Mouse (Mus musculus): ENCODE data around the gene Dapk2.
A peak's percentile ranks its signal among the peaks of the same experiment; 100 is the strongest.
"Not testable (repeated sequence)": the region's sequence is repeated elsewhere in the genome, so short reads cannot be mapped to it uniquely, and the experiment has no call there.

Dapk2 gene

DNA sequence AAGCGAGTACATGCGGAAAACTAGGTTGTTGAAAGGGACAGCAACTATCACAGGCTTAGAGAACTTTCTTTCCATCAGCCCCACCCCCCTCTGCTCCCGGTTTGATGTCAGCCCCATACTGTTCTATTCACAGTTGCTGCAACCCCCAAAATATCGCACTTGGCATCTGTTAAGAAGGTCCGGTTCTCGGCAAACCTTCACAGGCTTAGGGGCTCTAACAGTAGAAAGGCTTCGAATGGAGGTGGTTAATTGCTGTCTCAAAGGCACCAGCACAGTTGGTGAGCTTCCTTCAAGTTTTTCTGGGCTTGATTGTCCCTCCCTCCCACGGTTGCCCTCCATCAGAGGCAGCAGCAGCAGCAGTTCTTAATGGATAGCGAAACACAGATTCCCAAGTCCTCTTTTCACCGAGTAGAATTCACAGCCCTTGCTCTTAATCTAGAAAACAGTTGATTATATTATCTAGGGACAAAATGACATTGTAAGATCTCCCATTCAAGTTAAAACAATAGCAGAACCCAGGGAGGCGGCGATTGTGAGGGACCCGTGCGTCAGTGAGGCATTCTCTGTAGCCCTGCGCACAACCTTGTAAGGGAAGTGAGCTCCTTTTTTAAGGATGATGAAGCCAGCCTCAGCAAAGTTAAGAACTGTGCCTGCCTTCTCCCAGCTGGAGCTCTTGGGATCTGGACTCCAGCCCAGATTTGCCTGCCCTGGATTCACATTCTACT lies 117.4 kb downstream of the Dapk2 start:
- DNase-seq (ENCODE audit: low spot score) = peak; percentile 18

DNA sequence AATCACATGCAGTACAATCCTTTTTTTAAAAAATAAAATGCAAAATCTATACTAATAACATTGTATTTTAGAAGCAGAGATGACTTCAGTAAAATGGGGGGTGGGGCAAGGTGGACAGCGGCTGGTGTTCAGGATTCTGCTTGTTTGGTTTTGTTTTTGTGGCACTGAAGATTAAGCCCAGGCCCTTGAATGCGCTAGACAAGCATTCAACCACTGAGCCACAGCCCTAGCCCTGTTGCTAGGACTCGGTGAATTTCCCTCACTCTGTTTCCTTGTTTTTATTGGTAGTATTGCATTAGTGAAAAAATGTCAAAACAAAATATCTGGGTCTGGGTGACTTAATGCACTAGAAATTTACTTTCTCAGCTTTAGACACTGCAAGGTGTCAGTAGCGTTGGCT lies 118.0 kb downstream of the Dapk2 start:
- DNase-seq (ENCODE audit: low spot score) = no peak

- peak; percentile 56 for DNase-seq (ENCODE audit: low spot score)
Measured at GRCm38 (mm10) chr9:66276697-66277385, 118.8 kb downstream of the Dapk2 start.

DNA sequence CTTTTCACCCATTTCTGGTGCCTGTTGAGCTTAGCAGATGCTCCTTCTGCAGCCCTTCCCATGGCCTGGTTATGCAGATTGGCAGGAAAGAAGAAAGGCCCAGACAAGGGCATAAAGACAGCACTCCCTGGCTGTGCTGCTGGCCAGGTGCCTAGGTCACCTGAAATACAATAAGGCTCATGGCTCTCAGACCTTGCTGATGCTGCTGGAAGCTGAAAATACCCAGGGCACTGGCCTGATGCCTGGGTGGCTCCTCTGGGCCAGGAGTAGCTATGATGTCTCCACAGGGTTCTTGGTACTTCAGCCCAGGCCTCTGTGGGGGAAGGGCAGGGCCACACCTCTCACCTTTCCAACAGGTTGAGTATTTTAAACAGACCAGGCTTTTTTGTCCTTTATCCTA lies 121.6 kb downstream of the Dapk2 start:
- no peak for DNase-seq (ENCODE audit: low spot score)

- peak; percentile 21 for DNase-seq (ENCODE audit: low spot score)
Measured at GRCm38 (mm10) chr9:66280496-66280895, 122.5 kb downstream of the Dapk2 start.

GRCm38 (mm10) chr9:66281501-66281951 lies 123.5 kb downstream of the Dapk2 start:
- peak; percentile 44 for DNase-seq (ENCODE audit: low spot score)

GRCm38 (mm10) chr9:66282582-66282981 lies 124.6 kb downstream of the Dapk2 start:
- no peak for DNase-seq (ENCODE audit: low spot score)

DNA sequence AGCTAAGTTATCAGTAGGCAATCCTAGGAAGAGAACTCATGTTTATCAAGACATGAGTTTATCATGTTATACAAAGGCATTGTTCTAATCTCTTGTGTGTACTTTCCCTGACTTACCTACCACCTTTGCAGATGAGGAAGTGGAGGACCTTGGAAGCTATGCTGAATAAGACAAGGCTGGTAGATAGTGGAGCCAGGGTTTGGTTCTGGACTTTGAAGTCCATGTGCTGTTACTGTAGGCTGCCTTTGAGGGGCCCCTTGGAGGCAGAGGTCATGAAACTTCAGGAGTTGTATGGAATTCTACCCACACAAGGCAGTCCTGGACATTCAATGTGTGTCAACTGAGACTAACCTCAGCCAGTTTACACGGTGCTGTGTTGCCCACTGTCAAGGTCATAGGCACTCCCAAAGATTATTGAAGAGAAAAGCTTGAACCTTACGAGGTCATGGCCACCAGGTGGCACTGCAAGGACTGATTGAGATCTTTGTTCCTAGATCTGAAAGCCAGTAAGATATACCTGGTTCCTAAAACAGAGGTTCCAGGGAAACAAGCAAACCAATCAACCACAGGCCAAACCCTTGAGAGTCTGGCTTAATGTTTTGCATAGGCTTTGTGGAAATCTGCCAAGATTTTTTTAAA lies 125.7 kb downstream of the Dapk2 start:
- DNase-seq (ENCODE audit: low spot score) = peak; percentile 69

- DNase-seq (ENCODE audit: low spot score) = not testable (repeated sequence)
Measured at GRCm38 (mm10) chr9:66285241-66285640, 127.2 kb downstream of the Dapk2 start.

DNA sequence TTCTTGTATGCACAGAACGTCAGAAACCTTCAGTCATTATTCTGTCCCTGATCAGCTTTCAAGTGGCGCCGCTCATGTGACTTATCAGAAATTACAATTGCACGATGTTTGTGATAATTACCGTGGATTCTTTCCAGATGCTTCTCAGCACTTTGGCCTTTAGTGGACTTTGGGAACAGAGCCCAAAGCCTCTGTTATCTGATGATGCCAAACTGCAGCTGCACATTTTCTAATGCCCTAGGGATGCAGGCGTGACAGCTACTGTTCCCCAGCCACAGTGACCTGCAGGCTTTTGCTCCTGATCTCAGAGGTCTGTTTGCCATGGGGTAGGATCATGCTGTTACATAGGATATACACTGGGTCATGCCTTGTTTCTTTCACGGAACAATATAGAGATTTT lies 127.9 kb downstream of the Dapk2 start:
- DNase-seq (ENCODE audit: low spot score) = no peak

DNA sequence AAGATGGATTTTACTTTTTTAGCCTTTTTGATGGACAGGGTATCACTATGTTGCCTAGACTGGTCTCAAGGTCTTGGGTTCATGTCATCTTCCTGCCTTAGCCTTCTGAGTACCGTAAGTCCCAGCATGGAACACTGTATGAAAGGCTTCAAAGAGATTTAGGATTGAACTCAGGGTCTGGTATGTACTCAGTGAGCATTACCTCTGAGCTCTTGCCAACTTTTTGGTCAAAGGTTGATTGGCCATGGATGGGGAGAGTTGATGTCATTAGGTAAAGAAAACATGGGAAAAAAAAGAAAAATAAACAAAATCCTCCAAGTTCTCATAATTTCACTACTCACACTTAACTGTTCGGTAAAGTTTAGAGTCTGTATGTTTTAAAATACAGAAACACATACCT lies 132.7 kb downstream of the Dapk2 start:
- no peak for DNase-seq (ENCODE audit: low spot score)

DNA sequence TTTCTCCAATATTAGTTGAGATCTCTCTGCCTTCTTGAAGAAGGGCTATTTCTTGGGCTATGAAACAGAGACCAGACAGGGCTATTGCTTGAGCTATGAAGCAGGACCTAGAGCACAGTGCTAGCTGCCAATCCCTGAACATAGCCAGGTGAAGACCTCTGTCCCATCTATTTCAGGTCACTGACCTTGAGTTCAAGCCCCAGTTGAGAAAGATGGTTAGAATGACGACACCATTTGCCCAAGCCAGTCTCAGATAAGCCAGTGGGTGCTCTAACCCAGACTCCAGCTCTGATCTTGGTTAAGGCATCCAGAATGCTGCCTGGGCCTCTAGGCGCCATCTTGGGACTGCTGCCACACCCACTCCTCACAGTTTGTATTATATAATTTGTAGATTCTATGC lies 135.3 kb downstream of the Dapk2 start:
- DNase-seq (ENCODE audit: low spot score) = no peak

DNA sequence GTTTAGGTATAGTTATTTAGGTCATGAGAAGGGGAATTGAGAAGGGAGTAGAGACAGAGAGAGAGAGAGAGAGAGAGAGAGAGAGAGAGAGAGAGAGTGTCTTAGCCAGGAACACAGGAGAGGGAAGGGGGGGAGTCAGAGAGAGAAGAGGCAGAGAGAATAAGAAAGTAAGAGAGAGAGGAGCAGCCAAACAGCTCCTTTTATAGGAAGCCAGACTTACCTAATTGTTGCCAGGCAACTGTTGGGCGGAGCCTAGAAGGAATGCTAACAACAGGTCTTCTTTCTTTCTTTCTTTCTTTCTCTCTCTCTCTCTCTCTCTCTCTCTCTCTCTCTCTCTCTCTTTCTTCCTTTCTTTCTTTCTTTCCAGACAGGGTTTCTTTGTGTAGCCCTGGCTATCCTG lies 136.2 kb downstream of the Dapk2 start:
- DNase-seq (ENCODE audit: low spot score) = no peak

DNA sequence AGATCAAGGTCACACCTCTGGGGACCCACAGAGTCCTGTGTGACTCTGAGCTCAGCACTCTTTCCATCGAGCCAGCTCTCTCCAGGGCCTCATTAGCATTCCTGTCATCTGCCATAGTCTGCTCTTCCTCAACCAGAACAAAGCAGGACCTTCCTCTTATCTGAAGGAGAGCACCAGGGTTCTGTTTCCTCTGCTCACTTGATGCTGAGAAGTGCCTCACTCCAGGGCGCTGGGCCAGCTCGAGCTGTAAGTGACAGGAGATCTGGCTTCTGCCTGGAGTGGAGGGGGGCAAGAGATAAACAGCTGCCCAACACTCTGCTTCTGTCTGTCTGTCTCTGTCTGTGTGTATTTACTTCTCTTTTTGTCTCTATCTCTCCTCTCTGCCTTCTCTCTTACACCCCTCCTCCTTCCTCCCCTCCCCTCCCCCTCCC lies 137.0 kb downstream of the Dapk2 start:
- no peak for DNase-seq (ENCODE audit: low spot score)

GRCm38 (mm10) chr9:66295577-66296120 lies 137.6 kb downstream of the Dapk2 start:
- no peak for DNase-seq (ENCODE audit: low spot score)

- DNase-seq (ENCODE audit: low spot score) = no peak
Measured at GRCm38 (mm10) chr9:66298783-66299182, 140.8 kb downstream of the Dapk2 start.

DNA sequence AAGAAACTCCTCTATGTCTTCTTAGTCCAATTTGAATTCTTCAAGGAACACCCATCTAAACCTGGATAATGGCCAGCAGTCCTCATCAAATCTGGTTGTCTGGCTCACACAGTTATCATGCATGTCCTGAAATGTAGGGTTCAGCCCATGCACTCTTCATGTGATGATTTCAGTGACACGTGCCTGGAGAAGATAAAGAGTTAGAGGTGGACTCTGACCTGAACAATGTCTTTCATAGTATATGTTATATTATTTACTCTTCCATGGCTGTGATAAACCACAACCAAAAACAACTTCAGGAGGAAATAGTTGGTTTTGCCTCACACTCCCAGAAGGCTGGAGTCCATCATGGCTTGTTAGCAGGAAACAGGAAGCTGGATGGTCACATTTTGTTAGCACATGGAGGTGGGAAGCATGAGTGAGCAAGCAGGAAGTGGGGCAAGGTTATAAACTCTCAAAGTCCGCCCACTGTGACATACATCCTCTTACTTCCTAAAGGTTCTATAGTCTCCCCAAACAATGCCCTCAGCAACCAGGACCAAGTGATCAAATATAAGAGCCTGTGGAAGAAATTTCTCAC lies 142.5 kb downstream of the Dapk2 start:
- no peak for DNase-seq (ENCODE audit: low spot score)

GRCm38 (mm10) chr9:66304320-66305090 lies 146.5 kb downstream of the Dapk2 start:
- DNase-seq (ENCODE audit: low spot score) = no peak

GRCm38 (mm10) chr9:66305121-66306112 lies 147.4 kb downstream of the Dapk2 start:
- DNase-seq (ENCODE audit: low spot score) = peak; percentile 55

- no peak for DNase-seq (ENCODE audit: low spot score)
Measured at GRCm38 (mm10) chr9:66306414-66306813, 148.4 kb downstream of the Dapk2 start.
